Mouse (Mus musculus): Measurements from ENCODE around the gene Cep97. TPM values are rescaled to one million over a fixed set of nuclear protein-coding genes. Genes with fewer than 3 reads are reported as not detected.
A peak's percentile ranks its signal among the peaks of the same experiment; 100 is the strongest.

Gene Cep97
- polyA plus RNA-seq, 1 experiment from 2014 or later: 9.3 TPM

DNA sequence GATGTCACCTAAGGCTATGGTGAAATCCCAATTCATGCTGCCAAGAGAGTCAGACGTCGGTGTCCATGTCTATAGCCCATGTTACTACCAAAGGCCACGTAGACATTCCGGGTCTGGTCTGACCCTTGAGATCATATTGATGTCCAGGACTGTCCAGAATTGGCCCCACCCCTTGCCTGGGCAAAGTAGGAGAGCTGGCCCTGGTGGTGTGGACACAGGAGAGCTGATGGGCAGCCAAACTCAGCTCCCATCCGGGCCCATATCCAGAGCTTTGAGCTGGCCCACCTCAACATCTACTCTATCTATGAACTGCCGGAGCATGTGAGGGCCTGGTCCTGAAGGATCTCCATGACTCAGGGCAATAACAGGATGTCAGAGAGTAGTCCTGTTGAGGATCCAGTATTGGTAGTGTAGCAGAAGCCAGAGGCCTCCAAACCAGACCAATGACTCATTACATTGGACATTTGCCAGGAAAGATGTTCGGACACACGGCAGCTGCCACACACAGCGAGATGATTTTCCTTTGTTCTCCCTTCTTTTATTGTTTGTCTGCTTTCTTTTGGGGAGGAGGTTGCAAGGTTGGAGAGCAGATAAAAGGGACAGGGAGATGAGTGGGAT is 36.2 kb downstream of the Cep97 start:
- Histone ChIP-seq H3K4me3 (ENCODE audit: low read depth, low read length) (no peak overlapping the region), H3K27me3 (replicated peaks; ENCODE audit: control insufficient read depth, insufficient read depth, low read length) (no peaks in the 10 kb centered on the region), H3K4me2 (no peak overlapping the region), H3K9ac (ENCODE audit: low read depth, low read length) (no peak overlapping the region), H3K9me3 (ENCODE audit: control insufficient read depth, low read length) (no peaks in the 10 kb centered on the region), H3K4me1 (replicated peaks; ENCODE audit: control insufficient read depth, insufficient read depth, low read length) (peaks cover 16% of the 10 kb centered on the region), H3K36me3 (ENCODE audit: control insufficient read depth, insufficient read depth, low read length) (no peaks in the 10 kb centered on the region), H3K27ac (ENCODE audit: low read depth, low read length) (no peak overlapping the region)
- no peak for DNase-seq (ENCODE audit: low spot score)
- 85% methylated on average over 9 of the region's 9 CpGs for WGBS
- no peak for ATAC-seq (replicated peaks; ENCODE audit: low FRiP score)

DNA sequence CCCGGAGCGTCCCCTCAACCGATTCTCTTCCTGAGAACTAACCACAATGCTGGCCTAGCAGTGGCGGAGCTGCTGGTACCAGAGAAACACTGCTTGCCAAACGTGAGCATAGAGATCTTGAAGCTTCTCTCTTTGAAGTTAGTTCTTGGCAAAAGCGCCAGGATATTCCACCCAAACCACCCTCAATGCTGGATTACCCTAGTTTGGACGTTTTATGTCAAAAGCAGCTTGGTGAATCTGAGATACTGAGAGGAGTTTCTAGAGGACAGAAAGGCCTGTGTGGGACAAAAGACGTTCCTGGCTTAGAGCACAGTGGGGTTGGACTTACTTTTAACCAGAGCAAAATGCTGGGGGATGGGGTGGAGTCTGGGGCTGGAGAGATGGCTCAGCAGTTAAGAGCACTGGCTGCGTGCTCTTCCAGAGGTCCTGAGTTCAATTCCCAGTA is 39.0 kb downstream of the Cep97 start:
- Histone ChIP-seq H3K4me3 (ENCODE audit: low read depth, low read length) (peak overlapping the region; percentile 78), H3K4me1 (replicated peaks; ENCODE audit: control insufficient read depth, insufficient read depth, low read length) (peaks cover 30% of the 10 kb centered on the region), H3K27me3 (replicated peaks; ENCODE audit: control insufficient read depth, insufficient read depth, low read length) (no peaks in the 10 kb centered on the region), H3K9me3 (ENCODE audit: control insufficient read depth, low read length) (no peaks in the 10 kb centered on the region), H3K9ac (ENCODE audit: low read depth, low read length) (peak overlapping the region; percentile 71), H3K27ac (ENCODE audit: low read depth, low read length) (peak overlapping the region; percentile 70), H3K4me2 (peak overlapping the region; percentile 89), H3K36me3 (ENCODE audit: control insufficient read depth, insufficient read depth, low read length) (no peaks in the 10 kb centered on the region)
- ATAC-seq (replicated peaks; ENCODE audit: low FRiP score) (peak; percentile 34; the same call in 1 of the 2 replicates), DNase-seq (ENCODE audit: low spot score) (no peak)
- WGBS: 5% methylated on average over 9 of the region's 9 CpGs

DNA sequence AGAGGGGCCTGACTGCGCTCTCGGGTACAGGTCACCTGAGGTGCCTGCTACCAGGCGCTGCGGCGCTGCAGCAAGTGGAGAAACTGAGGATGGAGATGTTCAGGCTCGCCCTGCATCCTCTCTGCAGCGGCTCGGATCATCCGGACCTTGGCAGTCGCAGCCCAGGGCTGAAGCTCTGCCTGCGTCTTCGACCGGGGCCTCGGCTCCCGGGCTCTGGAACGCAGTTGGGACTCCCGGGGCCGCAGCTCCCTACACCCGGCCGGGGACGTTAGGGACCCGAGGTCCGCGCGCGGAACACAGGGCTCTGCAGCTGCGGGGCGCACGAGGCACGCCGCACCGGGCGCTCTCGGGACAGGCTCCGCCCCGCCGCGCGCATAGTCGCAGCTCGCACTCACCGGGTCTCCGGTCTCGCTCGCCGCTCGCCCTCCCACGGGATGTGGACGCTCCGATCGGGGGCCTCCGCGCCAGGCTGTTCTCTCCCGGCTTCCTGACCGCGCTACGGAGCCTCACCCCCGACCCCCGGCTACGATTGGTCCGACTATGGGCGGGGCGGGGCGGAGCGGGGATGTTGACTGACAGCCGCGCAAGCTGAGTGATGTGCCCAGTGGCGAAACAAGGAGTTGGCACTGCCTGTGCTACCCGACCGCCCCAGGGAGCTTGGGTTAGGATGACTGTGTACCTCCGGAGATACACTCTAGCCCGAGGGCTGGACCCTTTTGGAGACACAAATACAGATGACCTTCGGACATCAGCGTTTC is 39.6 kb downstream of the Cep97 start, which contains the start of gene Nxpe3:
Gene Nxpe3, minus strand, starts transcription at position 393 of the 758 bp plus-strand sequence.
- under 1% methylated on average over 74 of the region's 74 CpGs for WGBS
- H3K4me3 ChIP-seq (ENCODE audit: low read depth, low read length): peak within 1 kb of the TSS; percentile 78
- ATAC-seq (replicated peaks; ENCODE audit: low FRiP score) (peak; percentile 91), DNase-seq (ENCODE audit: low spot score) (peak; percentile 93)
- H3K27ac ChIP-seq (ENCODE audit: low read depth, low read length): peak within 1 kb of the TSS; percentile 70
- no peaks in the 10 kb centered on the region for H3K27me3 ChIP-seq (replicated peaks; ENCODE audit: control insufficient read depth, insufficient read depth, low read length)
- H3K9ac ChIP-seq (ENCODE audit: low read depth, low read length): peak within 1 kb of the TSS; percentile 71
- H3K36me3 ChIP-seq (ENCODE audit: control insufficient read depth, insufficient read depth, low read length): no peaks in the 10 kb centered on the region; the same call in 1 of the 2 replicates
- peak within 1 kb of the TSS; percentile 89 for H3K4me2 ChIP-seq
- H3K4me1 ChIP-seq (replicated peaks; ENCODE audit: control insufficient read depth, insufficient read depth, low read length): peaks cover 30% of the 10 kb centered on the region
- no peaks in the 10 kb centered on the region for H3K9me3 ChIP-seq (ENCODE audit: control insufficient read depth, low read length)

DNA sequence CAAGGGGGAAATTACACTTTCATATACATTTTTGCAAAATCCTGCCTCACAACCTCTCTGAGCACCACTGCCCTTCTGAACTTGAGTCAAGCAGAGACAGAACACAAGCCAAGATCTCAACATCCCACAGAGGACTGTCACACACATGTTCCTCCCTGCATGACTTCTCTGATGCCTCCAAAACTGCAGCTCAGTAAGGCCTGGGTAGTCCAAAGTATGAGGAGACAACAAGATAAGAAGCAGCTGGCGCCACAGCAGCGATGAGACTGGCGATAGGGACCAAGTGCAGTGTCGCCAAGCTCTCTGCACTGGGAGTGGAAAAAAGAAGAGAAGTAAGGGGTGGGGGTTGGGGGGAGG is 40.1 kb downstream of the Cep97 start:
- Histone ChIP-seq H3K4me1 (replicated peaks; ENCODE audit: control insufficient read depth, insufficient read depth, low read length) (peaks cover 30% of the 10 kb centered on the region), H3K4me2 (peak overlapping the region; percentile 89), H3K4me3 (ENCODE audit: low read depth, low read length) (peak overlapping the region; percentile 78), H3K9ac (ENCODE audit: low read depth, low read length) (peak overlapping the region; percentile 71), H3K36me3 (ENCODE audit: control insufficient read depth, insufficient read depth, low read length) (no peaks in the 10 kb centered on the region; the same call in 1 of the 2 replicates), H3K9me3 (ENCODE audit: control insufficient read depth, low read length) (no peaks in the 10 kb centered on the region), H3K27me3 (replicated peaks; ENCODE audit: control insufficient read depth, insufficient read depth, low read length) (no peaks in the 10 kb centered on the region), H3K27ac (ENCODE audit: low read depth, low read length) (0 out of 2 replicates have a peak overlapping the region, but pooled peaks have one; percentile 70)
- DNase-seq (ENCODE audit: low spot score): no peak
- 0% methylated on average over 4 of the region's 4 CpGs for WGBS
- peak; percentile 38 for ATAC-seq (replicated peaks; ENCODE audit: low FRiP score)

DNA sequence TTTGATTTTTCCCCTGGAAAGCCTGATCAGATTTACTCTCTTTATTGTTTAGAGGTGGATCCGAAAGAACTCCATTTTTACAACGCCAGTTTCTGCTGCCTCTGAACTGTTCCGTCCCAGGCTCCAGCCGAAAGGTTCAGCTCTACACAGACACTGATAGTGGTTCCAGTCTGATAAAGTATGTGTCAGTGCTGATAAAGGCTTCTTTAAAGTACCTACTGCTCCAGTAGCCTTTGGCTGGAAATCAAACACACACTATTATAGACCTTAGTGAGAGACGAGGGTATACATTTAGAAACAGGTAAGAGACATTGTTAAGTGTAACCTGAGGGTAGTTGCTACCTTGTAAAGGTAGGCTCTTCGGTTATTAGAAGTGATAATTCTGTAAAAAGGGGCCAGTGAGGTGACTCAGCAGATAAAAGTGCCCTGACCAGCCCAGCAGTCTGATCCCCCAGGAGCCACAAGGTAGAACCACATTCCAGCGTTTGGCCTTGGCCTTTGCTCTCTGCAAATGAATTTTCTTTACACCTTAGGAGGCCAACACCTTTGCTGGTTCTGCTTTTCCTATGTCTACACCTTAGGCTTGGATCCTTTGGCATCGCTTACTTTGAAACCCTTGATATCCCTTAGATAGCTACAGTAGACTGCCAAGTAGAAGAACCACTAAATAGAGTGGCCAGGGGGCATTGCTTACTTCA is 41.1 kb downstream of the Cep97 start:
- Histone ChIP-seq H3K9ac (ENCODE audit: low read depth, low read length) (no peak overlapping the region), H3K4me2 (peak overlapping the region; percentile 89), H3K4me1 (replicated peaks; ENCODE audit: control insufficient read depth, insufficient read depth, low read length) (peaks cover 30% of the 10 kb centered on the region), H3K27ac (ENCODE audit: low read depth, low read length) (no peak overlapping the region), H3K36me3 (ENCODE audit: control insufficient read depth, insufficient read depth, low read length) (no peaks in the 10 kb centered on the region; the same call in 1 of the 2 replicates), H3K9me3 (ENCODE audit: control insufficient read depth, low read length) (no peaks in the 10 kb centered on the region), H3K4me3 (ENCODE audit: low read depth, low read length) (peak overlapping the region; percentile 78), H3K27me3 (replicated peaks; ENCODE audit: control insufficient read depth, insufficient read depth, low read length) (no peaks in the 10 kb centered on the region)
- whole genome bisulfite sequencing: 36% methylated on average over 8 of the region's 8 CpGs
- no peak for DNase-seq (ENCODE audit: low spot score)
- no peak; the same call in 1 of the 2 replicates for ATAC-seq (replicated peaks; ENCODE audit: low FRiP score)

DNA sequence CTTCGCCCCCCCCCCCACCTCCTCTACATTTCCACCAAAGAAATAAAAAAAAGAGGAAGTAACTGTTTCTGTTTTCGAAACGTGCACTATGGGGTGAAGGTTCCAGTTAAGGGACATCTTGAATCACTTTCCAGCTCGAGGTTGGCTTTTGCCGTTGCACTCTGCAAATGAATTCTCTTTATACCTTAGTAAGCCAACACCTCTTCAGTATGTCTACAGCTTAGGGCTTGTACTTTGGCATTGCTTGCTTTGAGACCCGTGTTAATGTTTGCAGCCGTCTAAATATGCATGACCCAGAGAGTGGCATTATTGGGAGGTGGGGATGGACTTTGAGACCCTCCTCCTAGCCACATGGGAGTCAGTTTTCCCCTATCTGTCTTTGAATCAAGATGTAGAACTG is 42.2 kb downstream of the Cep97 start:
- no peak for ATAC-seq (replicated peaks; ENCODE audit: low FRiP score)
- Histone ChIP-seq H3K4me1 (replicated peaks; ENCODE audit: control insufficient read depth, insufficient read depth, low read length) (peaks cover 30% of the 10 kb centered on the region), H3K27ac (ENCODE audit: low read depth, low read length) (0 out of 2 replicates have a peak overlapping the region, but pooled peaks have one; percentile 35)

DNA sequence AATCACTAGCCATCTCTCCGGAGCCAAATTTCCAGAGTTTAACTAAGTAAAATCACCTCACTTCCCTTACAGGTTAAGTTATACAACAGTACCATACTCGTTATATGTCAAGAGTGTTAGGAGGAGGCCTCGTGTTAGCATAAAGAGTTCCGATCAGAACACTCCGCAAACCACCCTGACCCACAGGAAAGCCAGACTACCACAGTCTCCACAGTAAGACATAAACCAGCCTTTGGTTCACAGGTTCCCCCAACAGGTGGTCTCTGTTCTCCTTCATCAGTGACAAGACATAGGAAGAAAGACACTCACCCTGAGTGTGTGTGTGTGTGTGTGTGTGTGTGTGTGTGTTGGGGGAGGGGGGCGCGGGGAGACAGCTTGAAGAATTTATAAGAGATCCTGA is 43.3 kb downstream of the Cep97 start:
- Histone ChIP-seq H3K9me3 (ENCODE audit: control insufficient read depth, low read length) (no peaks in the 10 kb centered on the region), H3K4me3 (ENCODE audit: low read depth, low read length) (no peak overlapping the region), H3K27me3 (replicated peaks; ENCODE audit: control insufficient read depth, insufficient read depth, low read length) (no peaks in the 10 kb centered on the region), H3K27ac (ENCODE audit: low read depth, low read length) (no peak overlapping the region), H3K4me2 (no peak overlapping the region), H3K4me1 (replicated peaks; ENCODE audit: control insufficient read depth, insufficient read depth, low read length) (peaks cover 29% of the 10 kb centered on the region), H3K9ac (ENCODE audit: low read depth, low read length) (no peak overlapping the region), H3K36me3 (ENCODE audit: control insufficient read depth, insufficient read depth, low read length) (no peaks in the 10 kb centered on the region; the same call in 1 of the 2 replicates)
- 87% methylated on average over 7 of the region's 7 CpGs for WGBS
- ATAC-seq (replicated peaks; ENCODE audit: low FRiP score): no peak
- DNase-seq (ENCODE audit: low spot score): no peak

More for the DNA sequence above, 42.2 kb downstream of the Cep97 start:
- WGBS: 42% methylated on average over 6 of the region's 7 CpGs
- H3K36me3 ChIP-seq (ENCODE audit: control insufficient read depth, insufficient read depth, low read length): no peaks in the 10 kb centered on the region; the same call in 1 of the 2 replicates
- no peaks in the 10 kb centered on the region for H3K9me3 ChIP-seq (ENCODE audit: control insufficient read depth, low read length)
- no peak overlapping the region for H3K4me3 ChIP-seq (ENCODE audit: low read depth, low read length)
- no peak overlapping the region for H3K9ac ChIP-seq (ENCODE audit: low read depth, low read length)
- H3K4me2 ChIP-seq: peak overlapping the region; percentile 43
- no peak for DNase-seq (ENCODE audit: low spot score)
- no peaks in the 10 kb centered on the region for H3K27me3 ChIP-seq (replicated peaks; ENCODE audit: control insufficient read depth, insufficient read depth, low read length)

DNA sequence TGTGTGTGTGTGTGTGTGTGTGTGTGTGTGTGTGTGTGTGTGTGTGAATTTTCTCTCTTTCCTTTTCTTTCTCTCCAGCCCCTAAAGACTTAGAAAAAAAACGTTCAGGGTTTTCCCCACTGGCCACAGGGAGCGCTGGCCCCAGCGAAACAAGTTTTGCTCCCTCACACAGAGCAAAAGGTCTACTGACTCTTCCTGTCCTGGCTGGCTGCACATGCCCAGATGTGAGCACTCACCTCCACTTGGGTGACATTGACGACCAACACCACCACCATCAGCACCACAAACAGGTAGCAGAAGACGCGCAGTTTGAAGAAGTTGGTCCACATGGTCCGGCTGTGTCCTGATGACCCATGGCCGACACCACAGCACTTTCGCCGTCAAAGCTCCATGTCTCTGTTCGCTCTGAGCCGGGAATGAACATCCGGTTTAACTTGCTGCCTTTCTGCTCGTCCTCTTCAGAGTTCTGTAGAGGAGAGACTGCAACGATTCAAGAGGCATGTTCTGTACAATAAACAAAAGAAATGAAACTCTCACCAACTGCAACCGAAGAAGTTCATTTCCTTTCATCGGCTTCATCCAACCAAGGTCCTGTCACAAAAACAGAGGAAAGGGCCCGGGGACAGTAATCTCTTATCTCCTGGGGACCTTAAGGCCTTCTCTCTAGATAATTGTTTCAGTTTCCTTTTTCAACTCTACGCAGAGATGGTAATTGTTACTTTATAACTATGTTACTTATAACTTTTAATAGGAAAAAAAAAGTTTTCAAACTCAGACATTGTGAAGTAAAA is 44.1 kb downstream of the Cep97 start:
- Histone ChIP-seq H3K4me1 (replicated peaks; ENCODE audit: control insufficient read depth, insufficient read depth, low read length) (peaks cover 26% of the 10 kb centered on the region), H3K36me3 (ENCODE audit: control insufficient read depth, insufficient read depth, low read length) (no peaks in the 10 kb centered on the region; the same call in 1 of the 2 replicates), H3K4me2 (peak overlapping the region; percentile 37; the same call in 1 of the 2 replicates), H3K27ac (ENCODE audit: low read depth, low read length) (no peak overlapping the region; the same call in 1 of the 2 replicates), H3K9me3 (ENCODE audit: control insufficient read depth, low read length) (no peaks in the 10 kb centered on the region), H3K4me3 (ENCODE audit: low read depth, low read length) (no peak overlapping the region), H3K27me3 (replicated peaks; ENCODE audit: control insufficient read depth, insufficient read depth, low read length) (no peaks in the 10 kb centered on the region), H3K9ac (ENCODE audit: low read depth, low read length) (no peak overlapping the region)
- DNase-seq (ENCODE audit: low spot score) (no peak), ATAC-seq (replicated peaks; ENCODE audit: low FRiP score) (no peak)
- WGBS: 69% methylated on average over 19 of the region's 19 CpGs

Data from liver, embryonic 11.5 days (tissue).